Mouse (Mus musculus) liver, embryonic 13.5 days (tissue): ENCODE measurements around the gene Lipo2. TPM values are rescaled to one million over a fixed set of nuclear protein-coding genes. Genes with fewer than 3 reads are reported as not detected.
"Not testable (repeated sequence)": the region's sequence is repeated elsewhere in the genome, so short reads cannot be mapped to it uniquely, and the experiment has no call there.

ENCODE experiments used
- ATAC-seq: fragments of 200-750 bp; cut with Nextera tagmentation; 2 replicates; pipeline ENCODE4 v1.8.0; 2017; ENCODE audit warnings: low read depth, mild to moderate bottlenecking, moderate number of reproducible peaks, moderate library complexity
- DNase-seq: peaks from one replicate; pipeline ENCODE4 v3.0.0; 2022
- H3K27ac ChIP-seq: fragments of 300-500 bp; sonication (generic); 2 replicates; pipeline ENCODE4 v1.5.1; 2015; ENCODE audit warnings: moderate library complexity, mild to moderate bottlenecking, inconsistent platforms
- H3K27me3 ChIP-seq: fragments of 300-500 bp; sonication (generic); 2 replicates; pipeline ENCODE4 v1.6.1; 2015; ENCODE audit warnings: mild to moderate bottlenecking, inconsistent platforms
- H3K36me3 ChIP-seq: fragments of 300-500 bp; sonication (generic); 2 replicates; pipeline ENCODE4 v1.6.1; 2015; ENCODE audit warnings: mild to moderate bottlenecking, inconsistent platforms
- H3K4me1 ChIP-seq: fragments of 300-500 bp; sonication (generic); replicated peaks from 2 replicates; pipeline ENCODE4 v1.6.1; 2015; ENCODE audit warnings: inconsistent platforms
- H3K4me2 ChIP-seq: fragments of 300-500 bp; sonication (generic); 2 replicates; pipeline ENCODE4 v1.6.1; 2015; ENCODE audit warnings: inconsistent platforms, mild to moderate bottlenecking, moderate library complexity
- H3K4me3 ChIP-seq: fragments of 300-500 bp; sonication (generic); replicated peaks from 2 replicates; pipeline ENCODE4 v1.5.1; 2015; ENCODE audit warnings: mild to moderate bottlenecking, inconsistent platforms
- H3K9ac ChIP-seq: fragments of 300-500 bp; sonication (generic); 2 replicates; pipeline ENCODE4 v1.6.1; 2015; ENCODE audit warnings: mild to moderate bottlenecking, inconsistent platforms
- H3K9me3 ChIP-seq: fragments of 300-500 bp; sonication (generic); replicated peaks from 2 replicates; pipeline ENCODE4 v1.6.1; 2016; ENCODE audit warnings: inconsistent platforms
- WGBS: fragments of 180-500 bp; shearing (Covaris S2); methylation state at CpG from one replicate; pipeline ENCODE4 v1.1.7; 2015; ENCODE audit not compliant: insufficient replicate concordance; 5-methylcytosine and 5-hydroxymethylcytosine counted together
- polyA plus RNA-seq: library from polyadenylated mRNA; unstranded; fragments of >200 nt; fragmentation: Nextera tagmentation; extraction: Ambion mirVana; gene quantifications from 2 replicates; pipeline ENCODE4 v1.2.1, GENCODE M21; 2015

Lipo2 gene
- polyA plus RNA-seq = not detected in 2 replicates

DNA sequence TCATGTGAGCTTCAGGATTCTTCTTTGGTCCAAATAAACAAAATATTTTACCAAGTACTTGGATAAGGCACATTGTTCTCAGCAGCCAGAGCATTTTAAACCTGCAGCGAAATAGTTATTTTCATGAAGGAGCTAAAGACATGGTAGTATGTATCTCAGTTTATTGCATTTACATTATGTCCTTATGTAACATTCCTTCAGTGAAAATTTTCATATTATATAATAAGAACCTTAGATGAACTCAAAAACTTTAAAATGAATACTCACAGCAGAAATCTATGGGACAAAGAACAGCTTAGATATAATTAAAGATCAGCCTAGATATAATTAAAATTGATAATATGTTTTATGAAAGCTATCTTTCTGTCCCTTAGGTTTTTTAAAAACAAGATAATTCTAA is at the start of gene Lipo2:
TSS of gene Lipo2 (minus strand) at position 101 of the 400 bp plus-strand sequence.
- not testable (repeated sequence) for H3K9me3 ChIP-seq, H3K9ac ChIP-seq, H3K4me1 ChIP-seq, DNase-seq, ATAC-seq, H3K4me2 ChIP-seq, H3K4me3 ChIP-seq, H3K27ac ChIP-seq, H3K27me3 ChIP-seq, H3K36me3 ChIP-seq
- WGBS = 76% methylated on average over 1 of the region's 1 CpGs

DNA sequence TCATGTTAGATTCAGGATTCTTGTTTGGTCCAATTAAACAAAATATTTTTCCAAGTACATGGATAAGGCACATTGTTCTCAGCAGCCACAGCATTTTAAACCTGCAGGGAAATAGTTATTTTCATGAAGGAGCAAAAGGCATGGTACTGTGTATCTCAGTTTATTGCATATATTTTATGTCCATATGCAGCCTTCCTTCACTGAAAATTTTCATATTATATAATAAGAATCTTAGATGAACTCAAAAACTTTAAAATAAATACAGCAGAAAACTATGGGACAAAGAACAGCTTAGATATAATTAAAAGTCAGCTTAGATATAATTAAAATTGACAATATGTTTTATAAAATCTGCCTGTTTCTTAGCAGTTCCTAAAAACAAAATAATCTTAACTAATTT is 36.2 kb upstream of the Lipo2 start, which contains the start of gene Lipo1:
TSS of gene Lipo1 (minus strand) at position 101 of the 400 bp plus-strand sequence.
- not testable (repeated sequence) for H3K4me3 ChIP-seq, ATAC-seq, H3K27me3 ChIP-seq, H3K4me1 ChIP-seq, H3K36me3 ChIP-seq, H3K9me3 ChIP-seq, H3K27ac ChIP-seq, H3K4me2 ChIP-seq, H3K9ac ChIP-seq, DNase-seq

DNA sequence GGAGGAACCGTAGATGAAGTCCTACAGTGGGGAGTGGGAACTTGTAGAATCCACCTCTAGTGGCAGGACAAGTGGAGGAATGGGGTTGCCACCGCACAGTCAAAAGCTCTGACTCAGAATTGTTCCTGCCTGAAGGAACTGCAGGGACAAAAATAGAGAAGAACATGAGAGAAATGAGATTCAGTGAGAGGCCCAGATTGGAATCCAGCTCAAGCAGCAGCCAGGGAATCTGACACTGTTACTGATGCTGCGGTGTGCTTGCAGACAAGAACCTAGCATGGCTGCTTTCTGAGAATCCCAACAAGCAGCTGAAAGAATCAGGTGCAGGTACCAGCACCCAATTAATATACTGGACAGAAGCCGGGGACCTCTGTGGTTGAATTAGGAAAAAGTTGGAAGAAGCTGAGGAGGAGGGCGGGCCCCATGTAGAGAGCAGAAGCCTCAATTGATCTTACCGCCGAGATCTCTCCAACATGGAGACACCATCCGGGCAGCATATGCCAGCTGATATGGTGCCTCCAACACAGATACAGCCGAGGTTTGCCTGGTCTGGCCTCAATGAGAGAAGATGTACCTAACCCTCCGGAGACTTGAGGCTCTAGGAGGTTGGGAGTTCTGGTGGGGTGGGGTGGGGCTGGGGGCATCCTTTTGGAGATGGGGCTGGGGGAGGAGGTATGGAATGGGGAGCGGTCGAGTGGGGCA is 35.6 kb upstream of the Lipo2 start:
- Histone ChIP-seq H3K4me3 (no peak overlapping the region), H3K36me3 (no peaks in the 10 kb centered on the region), H3K9me3 (no peaks in the 10 kb centered on the region), H3K4me2 (no peak overlapping the region), H3K4me1 (no peaks in the 10 kb centered on the region), H3K9ac (no peak overlapping the region), H3K27ac (no peak overlapping the region), H3K27me3 (no peaks in the 10 kb centered on the region)
- ATAC-seq (no peak), DNase-seq (no peak)
- 75% methylated on average over 12 of the region's 12 CpGs for WGBS

DNA sequence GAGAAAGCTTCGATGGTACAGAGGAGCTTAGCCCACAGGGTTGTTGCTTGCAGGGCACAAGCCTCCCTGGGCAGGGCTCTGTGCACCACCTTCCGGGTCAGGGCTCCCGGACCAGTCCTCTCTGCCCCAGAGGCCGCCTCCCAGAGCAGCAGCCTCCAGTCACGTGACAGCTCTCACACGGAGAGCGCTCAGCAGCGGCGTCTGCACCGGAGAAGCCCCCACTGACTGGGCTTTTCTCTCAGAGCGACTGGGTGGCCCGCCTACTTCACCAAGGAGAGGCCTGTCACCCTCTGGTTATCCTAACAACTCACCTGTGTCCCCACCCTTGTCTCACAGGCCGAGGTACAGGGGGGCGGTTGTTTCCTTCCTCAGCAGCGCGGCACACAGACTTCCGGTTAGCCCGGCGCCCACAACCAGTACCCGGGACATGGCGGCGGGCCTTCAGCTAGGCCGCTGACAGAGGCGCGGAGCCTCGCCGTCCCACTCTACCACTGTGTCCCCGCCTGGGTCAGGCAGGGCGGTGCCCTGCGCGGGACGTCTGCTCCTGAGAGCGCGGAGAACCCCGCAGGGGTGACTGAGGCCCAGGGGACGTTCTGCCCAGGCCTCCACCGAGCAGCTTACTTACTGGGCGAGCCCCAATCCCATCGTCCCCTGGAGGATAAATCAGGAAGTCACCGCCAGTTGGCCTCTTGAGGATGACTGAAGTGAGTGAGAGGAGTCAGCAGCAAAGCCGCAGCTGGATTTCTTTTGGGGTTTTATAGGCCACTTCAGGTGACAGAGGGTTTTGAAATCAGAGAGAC is 10.3 kb upstream of the Lipo2 start, which contains the start of gene Lipo3:
TSS of gene Lipo3 (minus strand) at position 665 of the 800 bp plus-strand sequence.
- H3K9ac ChIP-seq, H3K4me2 ChIP-seq, H3K27me3 ChIP-seq, H3K27ac ChIP-seq, H3K9me3 ChIP-seq, DNase-seq, H3K4me1 ChIP-seq, H3K4me3 ChIP-seq, H3K36me3 ChIP-seq: not testable (repeated sequence)
- ATAC-seq = peak; percentile 51
- 33% methylated on average over 13 of the region's 41 CpGs for WGBS

Other genes starting within 250 kb of the Lipo2 start
- not detected in 2 replicates for gene Lipo4, start 233.6 kb downstream of the Lipo2 start, polyA plus RNA-seq
- not detected in 2 replicates for gene Gm8978, start 126.1 kb downstream of the Lipo2 start, polyA plus RNA-seq
- gene Lipo3, start 10.6 kb upstream of the Lipo2 start, polyA plus RNA-seq = 3.1 and 3.8 TPM in 2 replicates
- not detected in 2 replicates for gene Lipo1, start 36.1 kb upstream of the Lipo2 start, polyA plus RNA-seq
- not detected in 2 replicates for gene Lipf, start 209.8 kb upstream of the Lipo2 start, polyA plus RNA-seq